Mouse (Mus musculus): ENCODE measurements at regions not wholly inside any gene's neighbourhood (a gene's known extent, or its start where the extent isn't known, plus 50 kb on each side); places are given as distances from the start of the nearest gene placed in this dataset.
A peak's percentile ranks its signal among the peaks of the same experiment; 100 is the strongest.

DNA sequence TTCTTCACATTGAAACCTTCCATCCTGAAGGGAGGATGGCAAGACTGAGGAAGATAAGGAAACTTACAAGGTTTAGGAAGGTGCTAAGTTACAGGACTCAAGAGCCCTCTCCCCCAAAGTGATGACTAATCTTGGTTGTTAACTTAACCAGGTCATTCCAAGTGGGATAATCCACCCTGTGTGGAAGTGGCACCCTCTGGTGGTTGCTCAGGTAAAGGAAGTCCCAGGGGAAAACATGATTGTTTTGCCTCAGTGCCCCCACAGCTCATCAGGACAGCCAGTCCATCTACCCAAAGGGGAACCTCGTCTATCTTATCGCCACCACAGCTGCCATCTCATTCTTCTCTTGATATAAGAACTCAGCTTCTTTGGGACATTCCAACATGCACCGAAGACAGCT, 244.6 kb upstream of the Npvf start:
- no peak overlapping the region for H3K27ac ChIP-seq (replicated peaks)
- H3K4me1 ChIP-seq = peaks cover 8% of the 10 kb centered on the region
- H3K9me3 ChIP-seq = no peaks in the 10 kb centered on the region
- no peaks in the 10 kb centered on the region for H3K27me3 ChIP-seq (replicated peaks; ENCODE audit: low read depth, poor library complexity, severe bottlenecking)
- WGBS = 96% methylated on average over 3 of the region's 3 CpGs
- H3K36me3 ChIP-seq (replicated peaks) = no peaks in the 10 kb centered on the region
- no peak for DNase-seq (ENCODE audit: low spot score)
- no peak overlapping the region for H3K4me3 ChIP-seq

DNA sequence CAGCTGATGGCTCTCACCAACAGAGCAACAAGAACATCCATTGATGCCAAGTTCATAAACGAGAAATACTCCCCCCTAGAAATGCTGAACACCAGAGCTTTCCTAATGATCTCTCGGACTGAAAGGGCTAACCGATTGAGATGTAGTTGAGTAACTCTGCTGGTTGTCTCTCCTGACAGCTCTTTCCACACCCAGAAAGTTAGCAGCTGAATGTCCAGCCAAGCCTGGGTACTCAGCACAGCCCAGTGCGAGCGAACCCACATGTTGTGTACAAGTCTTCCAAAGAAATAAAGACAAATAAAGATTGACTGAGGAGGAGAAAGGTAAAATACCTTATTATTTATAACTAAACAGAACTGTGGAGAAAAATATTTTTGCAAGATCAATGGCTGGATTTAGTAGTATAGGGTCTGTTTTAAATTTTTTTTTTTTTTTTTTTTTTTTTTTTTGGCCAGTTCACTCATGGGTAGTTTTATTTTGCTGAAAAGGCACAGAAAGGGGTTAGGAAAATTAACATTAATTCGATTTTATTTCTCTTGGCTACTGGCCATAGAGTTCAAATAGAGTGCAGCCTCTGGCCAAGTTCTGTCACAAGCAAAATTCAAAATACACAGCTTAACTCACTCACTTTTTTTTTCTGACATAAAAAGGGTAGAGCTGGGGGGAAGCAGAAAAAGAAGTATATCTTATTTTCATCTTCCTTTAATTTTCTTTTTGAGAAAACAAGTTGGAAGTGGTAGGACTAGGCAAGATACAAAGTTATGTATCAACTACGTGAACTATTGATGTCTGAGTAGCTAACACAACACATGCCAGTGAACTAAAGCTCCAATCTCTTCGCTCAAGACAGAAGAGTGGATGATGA, 261.2 kb upstream of the Npvf start:
- Histone ChIP-seq H3K9me3 (no peaks in the 10 kb centered on the region), H3K36me3 (replicated peaks) (no peaks in the 10 kb centered on the region), H3K4me1 (peaks cover 8% of the 10 kb centered on the region), H3K27me3 (replicated peaks; ENCODE audit: low read depth, poor library complexity, severe bottlenecking) (no peaks in the 10 kb centered on the region), H3K27ac (replicated peaks) (no peak overlapping the region; the same call in 1 of the 2 replicates), H3K4me3 (no peak overlapping the region)
- 85% methylated on average over 8 of the region's 8 CpGs for WGBS
- no peak for DNase-seq (ENCODE audit: low spot score)

DNA sequence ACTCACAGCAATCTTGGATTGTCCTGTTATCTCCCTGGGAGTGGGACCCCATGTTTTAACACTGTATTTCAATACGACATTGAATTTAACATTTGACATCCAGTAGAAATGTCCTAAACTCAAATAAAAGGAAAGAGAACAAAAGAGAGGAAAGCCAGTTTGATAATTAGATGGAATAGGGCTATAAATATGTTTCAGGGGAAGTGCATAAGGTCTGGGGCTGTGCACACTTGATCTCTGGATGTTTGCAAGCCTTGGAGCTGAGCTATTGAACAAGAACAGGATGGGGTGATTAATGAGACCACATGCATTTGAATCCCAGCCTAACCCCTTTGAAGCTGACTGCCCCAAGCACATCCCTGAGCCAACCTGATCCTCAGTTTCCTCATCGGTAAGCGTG, 264.0 kb upstream of the Npvf start:
- 84% methylated on average over 3 of the region's 3 CpGs for WGBS
- Histone ChIP-seq H3K27ac (replicated peaks) (no peak overlapping the region; the same call in 1 of the 2 replicates), H3K36me3 (replicated peaks) (no peaks in the 10 kb centered on the region)

DNA sequence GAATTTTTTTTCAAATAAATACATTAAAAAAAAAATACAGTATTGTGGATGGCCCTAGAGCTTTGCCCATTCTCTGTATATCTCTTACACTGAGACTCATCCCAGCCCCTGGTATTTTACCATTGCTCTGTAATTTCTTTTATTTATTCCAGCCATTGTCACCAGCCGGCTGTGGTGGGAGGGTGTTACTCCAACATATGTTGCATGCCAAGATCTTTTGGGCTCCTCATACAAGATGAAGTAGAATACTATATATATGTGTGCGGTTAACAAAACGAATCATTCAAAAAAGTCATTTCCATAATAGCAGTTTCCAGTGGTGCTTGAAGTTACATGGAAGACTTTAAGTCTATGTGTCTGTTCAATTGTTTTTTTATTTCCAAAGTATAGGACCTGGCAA, 268.0 kb upstream of the Npvf start:
- WGBS = 96% methylated on average over 3 of the region's 3 CpGs

More for the DNA sequence above, 264.0 kb upstream of the Npvf start:
- Histone ChIP-seq H3K9me3 (no peaks in the 10 kb centered on the region), H3K4me3 (no peak overlapping the region), H3K4me1 (peaks cover 9% of the 10 kb centered on the region), H3K27me3 (replicated peaks; ENCODE audit: low read depth, poor library complexity, severe bottlenecking) (no peaks in the 10 kb centered on the region)
- no peak for DNase-seq (ENCODE audit: low spot score)

DNA sequence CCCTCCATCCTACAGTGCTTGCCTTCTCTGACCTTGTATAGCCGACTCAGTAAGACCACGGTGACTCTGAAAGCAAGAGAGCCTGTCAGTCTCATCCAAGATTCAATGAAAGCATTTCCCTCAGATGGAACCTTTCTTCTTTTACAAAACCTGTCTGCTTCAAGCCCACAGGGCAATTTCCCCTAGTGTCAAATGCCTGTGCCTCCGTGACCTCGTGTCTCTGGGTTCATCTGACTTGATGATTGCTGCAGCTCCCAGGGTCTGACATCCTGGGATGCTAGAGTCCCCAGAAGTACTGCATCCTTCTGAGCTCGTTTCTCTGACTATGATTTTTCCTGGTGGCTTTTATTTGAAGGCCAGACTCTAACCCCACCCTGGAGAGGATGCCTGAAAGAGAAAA, 270.3 kb upstream of the Npvf start:
- WGBS = 15% methylated on average over 5 of the region's 5 CpGs
- no peaks in the 10 kb centered on the region for H3K27me3 ChIP-seq (replicated peaks; ENCODE audit: low read depth, poor library complexity, severe bottlenecking)
- DNase-seq (ENCODE audit: low spot score) = peak; percentile 53

More for the DNA sequence above, 268.0 kb upstream of the Npvf start:
- H3K27ac ChIP-seq (replicated peaks) = 0 out of 2 replicates have a peak overlapping the region, but pooled peaks have one; percentile 15
- no peak overlapping the region for H3K4me3 ChIP-seq
- no peaks in the 10 kb centered on the region for H3K36me3 ChIP-seq (replicated peaks)
- peaks cover 40% of the 10 kb centered on the region for H3K4me1 ChIP-seq
- H3K27me3 ChIP-seq (replicated peaks; ENCODE audit: low read depth, poor library complexity, severe bottlenecking) = no peaks in the 10 kb centered on the region
- no peak for DNase-seq (ENCODE audit: low spot score)
- H3K9me3 ChIP-seq = peaks cover 3% of the 10 kb centered on the region; the same call in 1 of the 2 replicates

DNA sequence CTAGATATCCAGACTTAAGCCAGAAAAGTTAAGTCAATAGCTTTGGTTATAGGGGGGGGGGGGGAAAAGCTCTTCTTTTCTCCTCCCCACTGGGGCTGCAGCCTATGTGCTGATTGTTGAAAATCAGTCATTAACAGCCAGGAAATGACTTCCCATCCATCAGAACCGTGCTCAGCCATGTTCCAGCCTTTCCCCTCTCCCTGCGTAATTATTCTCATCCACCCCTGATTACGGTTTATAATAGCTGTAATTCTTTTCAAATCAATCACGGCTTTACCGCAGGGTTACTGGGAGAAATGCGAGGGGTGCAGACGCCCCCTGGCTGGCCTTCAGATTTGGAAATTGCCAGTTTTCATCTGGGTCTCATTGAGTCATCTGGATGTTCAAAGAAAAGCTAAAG, 270.8 kb upstream of the Npvf start:
- peak overlapping the region; percentile 84 for H3K27ac ChIP-seq (replicated peaks)
- peak; percentile 64 for DNase-seq (ENCODE audit: low spot score)
- WGBS = 31% methylated on average over 7 of the region's 7 CpGs
- no peaks in the 10 kb centered on the region for H3K27me3 ChIP-seq (replicated peaks; ENCODE audit: low read depth, poor library complexity, severe bottlenecking)
- peaks cover 3% of the 10 kb centered on the region; the same call in 1 of the 2 replicates for H3K9me3 ChIP-seq
- H3K4me3 ChIP-seq = no peak overlapping the region
- peaks cover 41% of the 10 kb centered on the region for H3K4me1 ChIP-seq
- H3K36me3 ChIP-seq (replicated peaks) = no peaks in the 10 kb centered on the region

More for the DNA sequence above, 270.3 kb upstream of the Npvf start:
- Histone ChIP-seq H3K4me3 (no peak overlapping the region), H3K9me3 (peaks cover 3% of the 10 kb centered on the region; the same call in 1 of the 2 replicates), H3K36me3 (replicated peaks) (no peaks in the 10 kb centered on the region), H3K4me1 (peaks cover 38% of the 10 kb centered on the region), H3K27ac (replicated peaks) (peak overlapping the region; percentile 84)

DNA sequence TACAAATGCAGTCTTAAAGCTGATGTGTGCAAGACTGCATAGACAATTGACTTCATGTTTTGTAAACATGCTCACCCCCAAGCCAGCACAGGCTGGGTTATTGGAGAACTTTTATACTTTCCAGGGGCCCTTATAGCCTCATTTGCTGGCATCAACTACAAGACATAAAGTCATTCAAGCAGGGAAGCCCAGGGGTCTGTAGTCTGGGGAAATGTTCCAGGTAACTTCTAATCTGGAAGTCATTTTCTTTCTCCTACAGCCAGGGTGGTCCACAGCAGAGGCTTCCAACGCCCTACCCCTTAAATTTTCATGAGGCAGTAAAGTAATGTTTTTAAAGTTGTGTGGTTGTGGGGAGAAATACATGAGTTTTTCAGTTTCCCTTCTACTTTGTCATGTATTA, 272.1 kb upstream of the Npvf start:
- H3K27ac ChIP-seq (replicated peaks) = peak overlapping the region; percentile 70

DNA sequence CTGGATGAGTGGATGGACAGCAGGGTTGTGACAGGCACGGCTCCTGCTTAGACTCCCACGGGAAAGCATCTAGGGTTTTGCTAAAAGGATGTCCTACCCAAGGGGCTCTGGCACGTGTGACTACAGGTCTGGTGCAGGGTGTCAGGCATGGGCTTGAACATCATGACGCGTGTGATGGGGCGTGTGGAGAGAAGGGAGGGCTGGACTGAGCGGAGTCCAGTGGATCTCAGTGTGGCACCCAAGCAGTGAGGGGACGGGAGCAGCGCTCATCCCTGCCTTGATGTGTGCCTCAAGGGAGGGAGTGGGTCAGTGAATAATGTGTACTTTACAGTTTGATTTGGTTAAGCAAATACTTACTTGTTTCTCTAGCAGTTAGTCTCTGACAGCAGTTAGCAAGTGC, 275.3 kb upstream of the Npvf start:
- Histone ChIP-seq H3K27ac (replicated peaks) (peak overlapping the region; percentile 57), H3K9me3 (peaks cover 3% of the 10 kb centered on the region; the same call in 1 of the 2 replicates), H3K4me1 (peaks cover 27% of the 10 kb centered on the region), H3K27me3 (replicated peaks; ENCODE audit: low read depth, poor library complexity, severe bottlenecking) (no peaks in the 10 kb centered on the region), H3K36me3 (replicated peaks) (no peaks in the 10 kb centered on the region), H3K4me3 (no peak overlapping the region)
- 87% methylated on average over 9 of the region's 9 CpGs for WGBS
- DNase-seq (ENCODE audit: low spot score) = no peak

More for the DNA sequence above, 272.1 kb upstream of the Npvf start:
- no peaks in the 10 kb centered on the region for H3K36me3 ChIP-seq (replicated peaks)
- WGBS = 75% methylated on average over 1 of the region's 1 CpGs
- H3K4me3 ChIP-seq = no peak overlapping the region
- DNase-seq (ENCODE audit: low spot score) = no peak
- H3K27me3 ChIP-seq (replicated peaks; ENCODE audit: low read depth, poor library complexity, severe bottlenecking) = no peaks in the 10 kb centered on the region
- H3K9me3 ChIP-seq = peaks cover 3% of the 10 kb centered on the region; the same call in 1 of the 2 replicates
- H3K4me1 ChIP-seq = peaks cover 41% of the 10 kb centered on the region

DNA sequence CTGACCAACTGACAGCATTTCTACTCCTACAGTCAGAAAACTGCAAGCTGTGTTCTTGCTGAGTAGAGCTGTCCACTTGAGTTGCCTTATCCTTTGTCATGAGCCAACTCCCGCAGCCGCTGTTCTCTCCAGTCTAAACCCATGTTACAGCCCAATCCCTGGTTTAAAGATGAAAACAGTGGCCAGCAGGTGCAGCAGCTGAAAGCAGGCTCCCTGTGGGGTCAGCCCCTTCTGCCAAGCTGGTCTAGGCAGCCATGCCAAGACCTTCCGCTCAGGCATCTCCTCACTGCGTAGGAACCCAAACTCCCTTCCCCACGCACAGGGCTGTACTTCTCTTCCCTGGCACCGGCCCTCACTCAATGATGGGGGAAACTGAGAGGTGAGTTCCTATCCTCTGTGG, 279.3 kb upstream of the Npvf start:
- no peaks in the 10 kb centered on the region for H3K27me3 ChIP-seq (replicated peaks; ENCODE audit: low read depth, poor library complexity, severe bottlenecking)
- no peaks in the 10 kb centered on the region for H3K36me3 ChIP-seq (replicated peaks)
- 96% methylated on average over 6 of the region's 6 CpGs for WGBS
- peak overlapping the region; percentile 67 for H3K27ac ChIP-seq (replicated peaks)
- H3K4me3 ChIP-seq = no peak overlapping the region
- peaks cover 12% of the 10 kb centered on the region for H3K4me1 ChIP-seq
- DNase-seq (ENCODE audit: low spot score) = no peak
- H3K9me3 ChIP-seq = no peaks in the 10 kb centered on the region

DNA sequence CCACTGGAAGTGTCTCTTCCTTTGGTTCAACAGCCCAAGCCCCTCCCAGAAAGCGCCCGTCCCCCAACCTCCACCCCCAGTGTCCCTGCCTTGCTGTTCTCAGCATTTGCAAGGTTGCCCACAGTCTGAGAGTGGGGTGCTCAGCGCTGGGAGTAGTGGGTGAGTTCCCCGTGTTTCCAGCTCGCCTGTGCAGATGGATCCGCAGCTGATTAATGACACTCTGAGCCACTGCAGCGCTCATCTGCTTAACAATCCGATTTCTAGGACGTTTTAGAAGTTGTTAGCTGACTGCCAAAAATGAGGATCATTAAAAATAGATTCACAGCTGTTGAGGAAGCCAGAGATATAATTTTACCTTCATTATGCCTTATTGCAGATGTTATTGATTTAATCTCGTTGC, 280.0 kb upstream of the Npvf start:
- Histone ChIP-seq H3K27me3 (replicated peaks; ENCODE audit: low read depth, poor library complexity, severe bottlenecking) (no peaks in the 10 kb centered on the region), H3K9me3 (no peaks in the 10 kb centered on the region), H3K27ac (replicated peaks) (peak overlapping the region; percentile 67), H3K4me3 (no peak overlapping the region), H3K36me3 (replicated peaks) (no peaks in the 10 kb centered on the region), H3K4me1 (peaks cover 14% of the 10 kb centered on the region)
- 85% methylated on average over 10 of the region's 10 CpGs for WGBS
- DNase-seq (ENCODE audit: low spot score) = no peak

DNA sequence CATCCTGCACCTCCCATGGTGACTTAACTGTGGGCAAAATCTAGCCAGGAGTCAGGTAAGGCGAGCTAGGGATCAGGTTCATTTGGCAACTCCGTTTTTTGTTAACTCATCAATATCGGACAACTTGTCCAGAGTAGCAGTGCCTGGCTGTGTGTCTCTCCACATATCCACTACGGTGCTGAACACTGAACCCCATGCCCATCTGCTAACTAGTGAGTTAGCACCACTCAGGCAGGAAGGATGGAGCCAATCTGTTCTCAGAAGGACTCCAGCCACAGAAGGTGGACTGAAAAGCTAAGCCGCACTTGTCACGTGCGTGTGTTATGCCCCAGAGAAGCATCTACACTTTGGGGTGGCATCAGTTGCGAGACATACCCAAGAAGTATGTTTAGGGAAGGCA, 282.1 kb upstream of the Npvf start:
- Histone ChIP-seq H3K4me1 (peaks cover 19% of the 10 kb centered on the region), H3K36me3 (replicated peaks) (no peaks in the 10 kb centered on the region), H3K27me3 (replicated peaks; ENCODE audit: low read depth, poor library complexity, severe bottlenecking) (no peaks in the 10 kb centered on the region), H3K9me3 (no peaks in the 10 kb centered on the region), H3K27ac (replicated peaks) (peak overlapping the region; percentile 78), H3K4me3 (no peak overlapping the region)
- no peak for DNase-seq (ENCODE audit: low spot score)
- WGBS = 87% methylated on average over 8 of the region's 8 CpGs

DNA sequence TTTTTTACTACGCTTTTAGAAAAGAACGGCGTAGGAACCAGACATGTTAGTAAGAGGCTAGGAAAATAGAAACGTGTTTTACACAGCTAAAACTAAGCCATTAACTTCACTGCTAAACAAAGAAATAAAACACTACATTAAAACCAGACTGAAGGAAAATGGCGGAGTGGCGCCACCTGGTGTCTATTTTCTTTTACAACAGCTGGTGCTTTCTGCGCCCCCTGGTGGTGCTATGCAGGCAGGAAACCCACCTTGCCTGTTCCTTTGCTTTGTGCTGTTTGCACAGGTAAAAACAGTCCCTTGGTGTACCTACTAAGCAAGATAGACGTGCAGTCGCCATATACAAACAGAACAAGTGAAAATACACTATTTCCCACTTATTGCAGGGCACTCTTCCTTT, 282.9 kb upstream of the Npvf start:
- no peak overlapping the region for H3K4me3 ChIP-seq
- no peaks in the 10 kb centered on the region for H3K9me3 ChIP-seq
- 28% methylated on average over 9 of the region's 9 CpGs for WGBS
- H3K4me1 ChIP-seq = peaks cover 26% of the 10 kb centered on the region
- DNase-seq (ENCODE audit: low spot score) = peak; percentile 86
- no peaks in the 10 kb centered on the region for H3K27me3 ChIP-seq (replicated peaks; ENCODE audit: low read depth, poor library complexity, severe bottlenecking)
- no peaks in the 10 kb centered on the region for H3K36me3 ChIP-seq (replicated peaks)
- H3K27ac ChIP-seq (replicated peaks) = peak overlapping the region; percentile 78

DNA sequence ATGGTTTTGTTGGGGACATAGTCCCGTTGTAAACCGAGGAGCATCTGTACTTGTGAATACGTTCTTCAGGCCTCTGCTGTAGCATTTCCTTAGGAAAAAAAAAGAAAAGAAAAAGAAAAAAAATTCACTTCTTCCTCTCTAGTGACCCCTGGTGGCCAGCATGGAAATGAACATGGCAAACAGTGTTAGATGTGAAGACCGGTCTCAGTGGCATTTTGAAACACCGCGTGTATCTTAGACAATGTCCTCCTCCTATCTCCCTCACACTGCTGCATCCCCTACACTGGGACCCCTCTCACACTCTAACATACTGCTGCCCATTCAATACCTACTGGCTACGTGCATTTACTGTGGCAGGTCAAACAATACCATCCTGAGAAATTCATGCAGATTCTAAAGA, 284.6 kb upstream of the Npvf start:
- WGBS = 27% methylated on average over 7 of the region's 7 CpGs
- Histone ChIP-seq H3K4me1 (peaks cover 35% of the 10 kb centered on the region), H3K36me3 (replicated peaks) (no peaks in the 10 kb centered on the region), H3K27me3 (replicated peaks; ENCODE audit: low read depth, poor library complexity, severe bottlenecking) (no peaks in the 10 kb centered on the region), H3K9me3 (no peaks in the 10 kb centered on the region), H3K27ac (replicated peaks) (peak overlapping the region; percentile 79), H3K4me3 (no peak overlapping the region)
- peak; percentile 49 for DNase-seq (ENCODE audit: low spot score)

Data from embryonic facial prominence, embryonic 10.5 days (tissue).